Mouse (Mus musculus) C2C12 (cell line): Measurements from ENCODE around the gene Dnajc5g. TPM values are rescaled to one million over a fixed set of nuclear protein-coding genes. Genes with fewer than 3 reads are reported as not detected.

Experiments used
- H3K27me3 ChIP-seq: one replicate; pipeline ENCODE4 v1.6.1; 2011; ENCODE audit not compliant: control insufficient read depth, insufficient read depth, insufficient read length
- H3K36me3 ChIP-seq: one replicate; pipeline ENCODE4 v1.6.1; 2011; ENCODE audit not compliant: control insufficient read depth, insufficient read depth
- H3K4me3 ChIP-seq: one replicate; pipeline ENCODE4 v1.5.1; 2011; ENCODE audit warnings: mild to moderate bottlenecking, control low read depth; ENCODE audit not compliant: poor library complexity, insufficient read depth, severe bottlenecking
- H3K79me2 ChIP-seq: one replicate; pipeline ENCODE4 v1.6.1; 2011; ENCODE audit not compliant: control insufficient read depth, insufficient read depth
- H3K79me3 ChIP-seq: one replicate; pipeline ENCODE4 v1.6.1; 2011; ENCODE audit warnings: low read depth, control low read depth
- H3ac ChIP-seq: one replicate; pipeline ENCODE3; 2011; ENCODE audit warnings: low read depth; ENCODE audit not compliant: control insufficient read depth, insufficient read length
- CEBPB ChIP-seq: IDR thresholded peaks from one replicate; pipeline ENCODE4 v1.6.1; 2011; ENCODE audit warnings: low read depth, mild to moderate bottlenecking, control low read depth, moderate library complexity
- CTCF ChIP-seq: IDR thresholded peaks from one replicate; pipeline ENCODE4 v1.5.1; 2011; ENCODE audit not compliant: control insufficient read depth, insufficient read depth, insufficient read length
- FOSL1 ChIP-seq: IDR thresholded peaks from one replicate; pipeline ENCODE4 v1.8.0; 2011; ENCODE audit warnings: mild to moderate bottlenecking, low read length; ENCODE audit not compliant: poor library complexity, insufficient read depth, severe bottlenecking
- MAX ChIP-seq: IDR thresholded peaks from one replicate; pipeline ENCODE4 v1.6.1; 2011; ENCODE audit warnings: mild to moderate bottlenecking, control low read depth
- MYOD1 ChIP-seq: IDR thresholded peaks from one replicate; pipeline ENCODE4 v1.6.1; 2011; ENCODE audit warnings: low read depth; ENCODE audit not compliant: control insufficient read depth, insufficient read length
- MYOG ChIP-seq: IDR thresholded peaks from one replicate; pipeline ENCODE4 v1.6.1; 2011; ENCODE audit not compliant: control insufficient read depth, insufficient read length; ENCODE audit errors: extremely low read depth
- USF1 ChIP-seq: IDR thresholded peaks from one replicate; pipeline ENCODE4 v1.6.1; 2011; ENCODE audit warnings: low read depth, mild to moderate bottlenecking, control low read depth, moderate library complexity
- polyA plus RNA-seq: library from polyadenylated mRNA; unstranded; fragments of >200 nt; fragmentation: generic; extraction: Trizol; gene quantifications from one replicate; pipeline ENCODE4 v1.2.1, GENCODE M21; 2012; ENCODE audit warnings: missing spikeins

The Dnajc5g gene
- polyA plus RNA-seq, 1 experiment, result not detected

DNA sequence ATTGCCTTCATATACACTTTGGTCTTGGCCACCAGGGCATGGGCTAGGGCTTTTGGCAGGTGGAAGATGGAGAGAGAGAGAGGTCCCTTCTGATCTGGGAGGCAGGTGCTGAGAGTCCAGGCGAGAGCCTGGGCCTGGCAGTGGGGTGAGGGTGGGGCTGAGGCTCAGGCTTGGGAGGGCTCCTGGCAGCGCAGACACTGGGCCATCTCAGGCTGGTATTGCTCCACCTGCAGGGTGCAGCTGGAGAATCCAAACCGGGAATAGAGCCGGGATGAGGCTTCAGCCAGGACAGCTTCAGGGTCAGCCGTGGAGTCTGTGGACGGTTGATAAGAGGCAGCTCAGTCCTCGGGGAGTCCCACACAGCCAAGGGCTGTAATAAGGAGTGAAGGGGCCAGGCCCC is 19.5 kb upstream of the Dnajc5g start:
- Histone ChIP-seq H3K27me3 (peaks cover 9% of the 10 kb centered on the region), H3ac (no peak overlapping the region), H3K79me3 (no peaks in the 10 kb centered on the region), H3K79me2 (no peaks in the 10 kb centered on the region), H3K36me3 (no peaks in the 10 kb centered on the region), H3K4me3 (no peak overlapping the region)
- TF ChIP-seq CEBPB (no peak), MYOG (no peak), CTCF (no peak), FOSL1 (no peak), USF1 (no peak), MAX (no peak), MYOD1 (no peak)

GRCm38 (mm10) chr5:31087131-31087530 is 19.0 kb upstream of the Dnajc5g start:
- Histone ChIP-seq H3K36me3 (no peaks in the 10 kb centered on the region), H3K79me2 (no peaks in the 10 kb centered on the region), H3K79me3 (no peaks in the 10 kb centered on the region), H3K27me3 (peaks cover 14% of the 10 kb centered on the region), H3K4me3 (no peak overlapping the region), H3ac (no peak overlapping the region)
- peak; percentile 9 for TF ChIP-seq CEBPB
- no peak for TF ChIP-seq CTCF

DNA sequence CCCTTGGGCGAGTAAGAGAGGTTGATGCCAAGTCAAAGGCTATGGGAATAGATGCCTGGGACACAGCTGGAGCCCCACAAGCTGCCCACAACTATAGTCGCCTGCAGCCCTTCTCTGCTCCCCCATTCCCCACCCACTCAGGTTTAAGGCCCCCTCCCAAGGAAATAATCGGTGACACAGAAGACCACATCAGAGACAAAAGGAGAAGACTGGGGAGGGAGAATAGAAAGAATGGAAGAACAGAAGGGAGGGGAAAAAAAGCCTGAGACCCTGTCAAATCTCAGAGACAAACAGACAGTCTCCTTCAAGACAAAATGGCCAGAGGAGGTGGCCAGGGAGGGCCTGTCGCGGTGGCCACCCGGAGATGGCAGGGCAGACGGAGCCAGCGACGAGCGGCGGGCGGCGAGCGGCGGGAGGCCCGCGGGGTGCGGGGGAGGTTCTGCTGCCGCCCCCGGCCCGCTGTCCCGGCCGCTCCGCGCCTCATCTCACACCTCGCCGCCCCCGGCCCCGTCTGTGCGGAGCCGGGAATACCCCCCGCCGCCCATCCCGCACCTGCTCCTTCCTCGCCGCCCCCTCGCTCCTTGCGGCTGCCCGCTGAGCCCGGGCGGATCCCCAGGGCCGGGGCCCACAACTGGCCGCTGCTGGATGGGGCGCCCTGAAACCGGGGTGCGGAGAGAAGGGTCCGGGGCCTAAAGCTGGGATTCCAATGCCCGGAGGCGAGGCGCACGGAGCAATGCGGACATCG is 13.7 kb upstream of the Dnajc5g start:
- Histone ChIP-seq H3K79me3 (no peaks in the 10 kb centered on the region), H3K27me3 (peaks cover 35% of the 10 kb centered on the region), H3ac (no peak overlapping the region), H3K79me2 (no peaks in the 10 kb centered on the region), H3K4me3 (no peak overlapping the region), H3K36me3 (no peaks in the 10 kb centered on the region)
- TF ChIP-seq MYOD1 (no peak), FOSL1 (no peak), USF1 (no peak)

DNA sequence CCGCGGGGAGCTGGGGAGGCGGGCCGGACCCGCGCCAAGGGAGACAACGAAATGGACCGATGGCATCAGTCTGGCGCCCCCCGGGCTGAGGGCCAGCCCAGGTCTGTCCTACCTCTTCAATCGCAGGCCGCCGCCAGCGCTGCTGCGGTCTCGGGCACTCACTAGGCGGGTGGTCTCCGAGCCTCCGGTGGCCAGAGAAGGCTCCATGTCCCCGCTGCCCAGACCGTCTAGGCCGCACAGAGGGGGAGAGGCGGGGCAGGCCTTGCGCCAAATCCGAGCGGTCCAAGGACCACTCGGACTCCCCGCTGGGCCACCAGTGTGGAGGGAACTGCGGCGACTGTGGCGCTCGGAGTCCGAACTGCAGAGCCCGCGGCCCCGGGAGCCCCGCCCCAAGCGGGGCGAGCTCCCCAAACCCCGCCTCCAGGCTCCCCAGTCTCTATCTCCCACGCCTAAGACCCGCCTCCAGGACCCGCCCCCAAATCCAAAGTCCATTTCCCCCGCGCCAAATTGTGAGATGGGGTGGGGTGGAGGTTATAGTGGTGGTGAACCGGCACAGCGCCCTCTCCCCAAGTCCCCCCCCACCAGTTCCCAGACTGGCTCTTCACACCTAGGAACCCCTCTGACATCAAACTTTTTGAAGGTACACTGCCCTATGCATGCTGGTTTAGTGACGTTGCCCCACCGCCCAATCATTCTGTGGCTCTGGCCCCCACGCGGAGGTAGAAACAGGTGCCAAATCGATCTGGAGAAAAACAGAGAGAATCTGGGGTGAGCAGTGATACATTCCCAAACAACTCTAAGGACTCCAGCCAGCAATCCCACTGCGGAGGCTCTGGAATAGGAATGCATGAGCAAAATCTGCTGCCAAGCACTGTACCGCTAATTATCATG is 12.7 kb upstream of the Dnajc5g start:
- H3ac ChIP-seq, result peak overlapping the region; percentile 36
- TF ChIP-seq MYOG (no peak), MAX (no peak), CTCF (no peak), CEBPB (no peak), USF1 (no peak), MYOD1 (no peak), FOSL1 (no peak)
- H3K4me3 ChIP-seq, result peak overlapping the region; percentile 2
- no peaks in the 10 kb centered on the region for H3K36me3 ChIP-seq
- H3K79me2 ChIP-seq, result no peaks in the 10 kb centered on the region
- H3K27me3 ChIP-seq, result peaks cover 35% of the 10 kb centered on the region
- no peaks in the 10 kb centered on the region for H3K79me3 ChIP-seq

DNA sequence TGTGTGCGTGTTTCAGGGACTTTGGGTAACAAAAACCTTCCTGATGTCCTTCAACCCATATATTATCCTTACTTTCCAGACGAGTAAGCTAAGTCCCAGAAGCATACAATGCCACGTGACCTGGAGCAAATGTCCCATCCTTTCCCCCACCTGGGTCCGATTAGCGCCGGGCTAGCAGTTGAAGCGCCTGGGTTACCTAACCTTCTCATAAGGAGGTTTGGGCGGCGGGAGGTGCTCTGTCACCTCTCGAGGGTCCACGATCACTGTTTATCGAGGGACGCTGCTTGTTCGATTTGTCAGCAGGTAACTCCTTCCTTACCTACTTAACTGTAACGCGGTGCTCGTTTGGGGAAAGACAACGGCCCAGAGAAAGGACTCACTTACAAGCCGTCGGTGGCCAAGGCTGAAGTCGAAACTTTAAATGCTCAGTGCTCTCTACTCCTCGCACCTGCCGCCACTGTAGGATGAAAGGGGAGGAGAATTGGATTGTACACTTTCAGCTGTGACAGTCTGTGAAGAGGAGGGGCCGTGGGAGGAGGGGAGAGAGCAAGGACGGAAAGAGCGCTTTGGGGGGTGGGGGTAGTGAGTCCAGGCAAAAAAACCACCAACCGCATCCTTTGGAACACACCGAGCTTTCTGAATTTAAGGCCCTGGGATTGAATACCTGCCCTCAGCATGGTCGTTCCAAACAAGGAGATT is 11.8 kb upstream of the Dnajc5g start:
- H3K27me3 ChIP-seq, result peaks cover 35% of the 10 kb centered on the region
- no peak overlapping the region for H3K4me3 ChIP-seq
- H3K36me3 ChIP-seq, result no peaks in the 10 kb centered on the region

More for the DNA sequence above, 11.8 kb upstream of the Dnajc5g start:
- Histone ChIP-seq H3ac (no peak overlapping the region), H3K79me3 (no peaks in the 10 kb centered on the region), H3K79me2 (no peaks in the 10 kb centered on the region)
- TF ChIP-seq CTCF, result no peak
- no peak for TF ChIP-seq MAX
- TF ChIP-seq USF1, result peak; percentile 73
